Comparison of ENCODE assay signal across 12 mouse cellular contexts in genomic region chr15:97424375-97424774, GRCm38 (mm10).
DNase-seq lines count a peak whose midpoint lies in the region; ATAC-seq lines count a peak whose summit lies in the region.
"Had no signal": no experiment of that assay in that cellular context is flagged by ENCODE, and none has a peak within 500 bp of the region (broad histone marks: within the 10 kb centered on the region; RNA-seq: fewer than 3 reads in every experiment).

No protein-coding gene starts in this region.

- ATAC-seq in hematopoietic stem cell, adult 5-6 weeks (replicated peaks in 1 of 2; ENCODE audit: insufficient read depth in 1 of 2, low FRiP score in 2 of 2, low TSS enrichment in 1 of 2, low read depth in 1 of 2, poor library complexity in 2 of 2, severe bottlenecking in 2 of 2), result peak; percentile 56 to 69
- ATAC-seq in neutrophil, adult 5-6 weeks (ENCODE audit: extremely low read depth, insufficient number of reproducible peaks, low FRiP score, poor library complexity, severe bottlenecking), result peak; percentile 68
- ATAC-seq: intestine, embryonic 16.5 days had no signal

- DNase-seq in spleen, postnatal 36 days (ENCODE audit: low spot score in 2 of 2), result peak; percentile 67 to 71
- no peak for DNase-seq in spleen, postnatal 4 days (ENCODE audit: low spot score in 2 of 2)
- DNase-seq in urinary bladder, postnatal 10 days (ENCODE audit: low spot score), result no peak
- DNase-seq in gastrocnemius, adult 18-20 months (ENCODE audit: low spot score), result no peak
- no peak for DNase-seq in adrenal gland, adult 8-10 months
- DNase-seq: adrenal gland, postnatal 10 days; cerebellum, adult 11 months; gastrocnemius, postnatal 10 days; left cerebral cortex, postnatal 4 days had no signal

Comparison
In these comparisons a context has a peak if more than half of its experiments do, and no peak if none do; other contexts are left out.
1. DNase-seq: peak in spleen, postnatal 36 days (2 of 2); none in spleen, postnatal 4 days (0 of 2), urinary bladder, postnatal 10 days (single experiment), gastrocnemius, adult 18-20 months (single experiment) and adrenal gland, adult 8-10 months (single experiment).